Mouse (Mus musculus) hindbrain, postnatal 0 days (tissue): Measurements from ENCODE around the gene Mocs1. TPM values are rescaled to one million over a fixed set of nuclear protein-coding genes. Genes with fewer than 3 reads are reported as not detected.
"Not testable (repeated sequence)": the region's sequence is repeated elsewhere in the genome, so short reads cannot be mapped to it uniquely, and the experiment has no call there.

Experiments
- ATAC-seq: fragments of 200-750 bp; cut with Nextera tagmentation; 2 replicates; pipeline ENCODE4 v1.8.0; 2017; ENCODE audit warnings: mild to moderate bottlenecking, moderate TSS enrichment, moderate library complexity
- DNase-seq: peaks from one replicate; pipeline ENCODE4 v3.0.0-alpha.2; 2015; ENCODE audit warnings: low spot score
- H3K27ac ChIP-seq: fragments of 300-500 bp; sonication (generic); 2 replicates; pipeline ENCODE4 v1.5.1; 2014; ENCODE audit warnings: mild to moderate bottlenecking
- H3K27me3 ChIP-seq: fragments of 300-500 bp; sonication (generic); 2 replicates; pipeline ENCODE4 v1.6.1; 2014; ENCODE audit warnings: low read length, mixed read lengths; ENCODE audit not compliant: insufficient read depth
- H3K36me3 ChIP-seq: fragments of 300-500 bp; sonication (generic); 2 replicates; pipeline ENCODE4 v1.6.1; 2014; ENCODE audit warnings: low read length, mixed read lengths; ENCODE audit not compliant: insufficient read depth
- H3K4me1 ChIP-seq: fragments of 300-500 bp; sonication (generic); 2 replicates; pipeline ENCODE4 v1.6.1; 2014; ENCODE audit warnings: antibody characterized with exemption, low read length, mixed read lengths; ENCODE audit not compliant: insufficient read depth
- H3K4me2 ChIP-seq: fragments of 300-500 bp; sonication (generic); 2 replicates; pipeline ENCODE4 v1.6.1; 2014; ENCODE audit warnings: low read depth, mild to moderate bottlenecking, low read length, moderate library complexity, mixed read lengths
- H3K4me3 ChIP-seq: fragments of 300-500 bp; sonication (generic); 2 replicates; pipeline ENCODE4 v1.5.1; 2014; ENCODE audit warnings: low read length
- H3K9ac ChIP-seq: fragments of 300-500 bp; sonication (generic); replicated peaks from 2 replicates; pipeline ENCODE4 v1.6.1; 2014; ENCODE audit warnings: mild to moderate bottlenecking, low read length, moderate library complexity, mixed read lengths
- H3K9me3 ChIP-seq: fragments of 300-500 bp; sonication (generic); 2 replicates; pipeline ENCODE4 v1.6.1; 2016; ENCODE audit warnings: low read length, mixed read lengths
- CTCF ChIP-seq: IDR thresholded peaks from 2 replicates; pipeline ENCODE4 v1.5.1; 2016; ENCODE audit warnings: antibody characterized with exemption, control low read depth, low read depth
- WGBS: fragments of 180-500 bp; shearing (Covaris S2); extraction: QIAGEN DNeasy Blood & Tissue Kit; methylation state at CpG from one replicate; pipeline ENCODE4 v1.1.7; 2014; 5-methylcytosine and 5-hydroxymethylcytosine counted together
- polyA plus RNA-seq: library from polyadenylated mRNA; unstranded; fragments of >200 nt; fragmentation: Nextera tagmentation; extraction: Ambion mirVana; gene quantifications from 2 replicates; pipeline ENCODE4 v1.2.1, GENCODE M21; 2015
- total RNA-seq: library from RNA; depleted of rRNA; stranded (reverse); fragments of >200 nt; gene quantifications from 2 replicates; pipeline ENCODE4 v1.2.3, GENCODE M21; 2014

Gene Mocs1
- total and polyA plus RNA-seq, 2 experiments from 2014 or later = 4.7 to 13.6 TPM

DNA sequence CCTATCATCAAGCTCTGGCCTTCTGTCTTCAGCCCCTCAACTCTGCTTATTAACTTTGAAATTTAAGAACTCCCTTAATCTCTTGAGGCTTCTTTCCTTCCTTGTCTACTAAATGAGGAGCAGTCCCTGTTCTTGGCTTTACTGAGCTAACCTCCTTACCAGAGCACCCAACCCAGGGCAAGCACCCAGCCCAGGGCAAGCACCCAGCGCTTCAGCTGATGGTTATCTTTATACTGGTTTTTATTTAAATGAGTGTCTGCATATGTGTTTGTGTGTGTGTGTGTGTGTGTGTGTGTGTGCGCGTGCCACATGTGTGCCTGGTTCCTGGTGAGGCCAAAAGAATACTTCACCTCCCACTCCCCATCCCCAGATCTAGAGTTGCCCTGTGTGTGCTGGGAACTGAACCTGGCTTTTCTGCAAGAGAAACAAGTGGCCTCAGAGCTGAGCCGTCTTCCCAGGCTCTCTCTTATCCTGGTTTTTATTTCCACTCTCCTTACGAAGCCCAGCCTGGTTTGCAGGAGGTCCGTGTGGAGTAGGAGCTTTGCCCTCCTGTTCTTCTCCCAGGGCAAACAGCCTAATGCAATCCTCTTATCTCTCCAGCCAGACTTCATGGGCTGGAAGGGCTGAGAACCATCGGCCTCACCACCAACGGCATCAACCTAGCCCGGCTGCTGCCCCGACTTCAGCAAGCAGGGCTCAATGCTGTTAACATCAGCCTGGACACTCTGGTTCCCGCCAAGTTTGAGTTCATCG, 10.8 kb downstream of the Mocs1 start:
- 91% methylated on average over 12 of the region's 12 CpGs for WGBS
- ATAC-seq = no peak
- Histone ChIP-seq H3K4me3 (no peak overlapping the region), H3K9me3 (no peaks in the 10 kb centered on the region), H3K27me3 (no peaks in the 10 kb centered on the region), H3K9ac (no peak overlapping the region), H3K4me2 (no peak overlapping the region), H3K36me3 (peaks cover 14% of the 10 kb centered on the region; the same call in 1 of the 2 replicates), H3K27ac (no peak overlapping the region), H3K4me1 (no peaks in the 10 kb centered on the region)
- DNase-seq = no peak
- no peak for TF ChIP-seq CTCF

DNA sequence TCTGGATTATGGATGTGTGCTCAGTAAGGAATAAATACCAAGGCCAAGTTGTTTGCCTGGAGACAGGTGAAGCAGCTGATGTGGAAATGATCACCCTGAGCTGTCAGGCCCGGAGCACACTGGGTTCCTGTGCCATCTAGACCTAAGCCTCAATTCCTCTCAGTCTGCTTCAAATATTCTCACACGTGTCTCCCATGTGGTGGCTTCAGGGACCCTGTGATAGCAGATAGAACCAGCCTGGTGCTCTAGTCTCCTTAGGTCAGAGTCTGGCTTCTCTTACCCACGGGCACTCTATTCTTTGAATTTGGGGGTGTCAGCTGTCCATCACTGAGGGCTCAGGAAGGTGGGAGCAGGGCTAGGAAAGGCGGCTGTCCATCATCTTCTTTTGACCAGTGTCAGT, 11.5 kb downstream of the Mocs1 start:
- no peak overlapping the region for H3K9ac ChIP-seq
- H3K4me2 ChIP-seq = no peak overlapping the region
- no peak for DNase-seq
- no peak overlapping the region for H3K4me3 ChIP-seq
- no peak for ATAC-seq
- no peak for TF ChIP-seq CTCF
- no peaks in the 10 kb centered on the region for H3K27me3 ChIP-seq
- no peaks in the 10 kb centered on the region for H3K4me1 ChIP-seq
- H3K27ac ChIP-seq = no peak overlapping the region
- H3K36me3 ChIP-seq = 0 out of 2 replicates have a peak, but pooled peaks cover 10% of the 10 kb centered on the region
- H3K9me3 ChIP-seq = no peaks in the 10 kb centered on the region
- 94% methylated on average over 4 of the region's 4 CpGs for WGBS

DNA sequence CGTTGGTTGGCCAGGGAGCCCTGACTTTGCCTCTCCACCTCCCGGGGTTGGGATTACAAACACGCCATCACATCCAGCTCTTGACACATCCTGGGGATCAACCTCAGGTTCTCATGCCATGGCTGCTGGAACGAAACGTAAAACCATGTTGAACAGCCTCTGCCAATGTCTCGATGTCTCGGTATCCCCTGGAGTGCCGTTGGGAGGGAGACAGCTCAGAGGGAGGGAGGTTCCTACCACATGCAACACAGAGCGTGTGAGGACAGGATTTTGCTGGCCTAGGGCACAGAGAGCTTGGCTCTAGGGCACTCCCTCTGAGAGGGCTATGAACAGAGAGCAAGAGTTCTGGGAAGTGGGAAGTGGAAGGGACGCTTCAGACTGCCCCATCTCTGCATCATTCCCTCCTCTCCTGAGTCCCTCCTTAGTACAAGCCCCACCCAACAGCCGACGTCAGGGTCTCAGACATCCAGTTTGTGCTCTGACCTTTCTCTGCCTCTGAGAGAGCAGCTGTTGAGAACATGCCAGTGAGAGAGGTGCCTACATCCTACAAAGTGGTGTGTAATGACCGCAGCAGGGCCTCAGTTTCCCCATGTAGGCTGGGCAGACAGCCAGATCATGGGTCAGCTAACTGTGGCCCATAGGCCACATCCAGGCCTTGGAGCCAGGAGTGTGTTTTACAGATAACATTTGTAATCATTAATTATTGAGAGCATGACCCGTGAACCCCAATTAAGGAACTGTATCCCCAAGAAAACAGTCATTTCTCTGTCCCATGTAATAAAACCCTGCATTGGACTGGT, 12.4 kb downstream of the Mocs1 start:
- 80% methylated on average over 14 of the region's 14 CpGs for WGBS

DNA sequence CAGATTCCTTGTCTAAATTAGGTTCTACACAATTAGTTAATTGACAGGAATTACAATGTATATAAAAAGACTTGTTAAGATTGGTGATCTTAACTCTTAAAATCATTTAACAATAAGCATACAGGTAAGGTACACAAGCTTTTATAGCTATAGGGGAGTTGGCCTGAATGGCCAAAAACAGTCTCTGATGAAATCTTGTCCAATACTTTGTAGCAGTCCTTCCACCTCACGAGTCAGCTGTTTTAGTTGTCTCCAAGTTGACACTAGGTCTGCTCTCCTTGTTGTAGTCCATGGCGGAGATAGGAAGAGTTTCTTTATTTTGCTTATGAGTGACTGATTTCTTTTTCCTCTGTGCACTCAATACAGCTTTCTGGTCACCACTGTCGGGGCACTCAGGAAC, 14.7 kb downstream of the Mocs1 start:
- not testable (repeated sequence) for H3K9me3 ChIP-seq, H3K27ac ChIP-seq, H3K36me3 ChIP-seq, H3K4me2 ChIP-seq, H3K9ac ChIP-seq, DNase-seq, H3K4me1 ChIP-seq, H3K27me3 ChIP-seq, ATAC-seq, H3K4me3 ChIP-seq
- 65% methylated on average over 3 of the region's 3 CpGs for WGBS

More for the DNA sequence above, 12.4 kb downstream of the Mocs1 start:
- no peak for TF ChIP-seq CTCF
- Histone ChIP-seq H3K4me2 (no peak overlapping the region), H3K4me1 (no peaks in the 10 kb centered on the region), H3K27me3 (no peaks in the 10 kb centered on the region), H3K4me3 (no peak overlapping the region), H3K27ac (no peak overlapping the region), H3K36me3 (0 out of 2 replicates have a peak, but pooled peaks cover 2% of the 10 kb centered on the region), H3K9ac (no peak overlapping the region), H3K9me3 (no peaks in the 10 kb centered on the region)
- no peak for DNase-seq
- ATAC-seq = no peak

DNA sequence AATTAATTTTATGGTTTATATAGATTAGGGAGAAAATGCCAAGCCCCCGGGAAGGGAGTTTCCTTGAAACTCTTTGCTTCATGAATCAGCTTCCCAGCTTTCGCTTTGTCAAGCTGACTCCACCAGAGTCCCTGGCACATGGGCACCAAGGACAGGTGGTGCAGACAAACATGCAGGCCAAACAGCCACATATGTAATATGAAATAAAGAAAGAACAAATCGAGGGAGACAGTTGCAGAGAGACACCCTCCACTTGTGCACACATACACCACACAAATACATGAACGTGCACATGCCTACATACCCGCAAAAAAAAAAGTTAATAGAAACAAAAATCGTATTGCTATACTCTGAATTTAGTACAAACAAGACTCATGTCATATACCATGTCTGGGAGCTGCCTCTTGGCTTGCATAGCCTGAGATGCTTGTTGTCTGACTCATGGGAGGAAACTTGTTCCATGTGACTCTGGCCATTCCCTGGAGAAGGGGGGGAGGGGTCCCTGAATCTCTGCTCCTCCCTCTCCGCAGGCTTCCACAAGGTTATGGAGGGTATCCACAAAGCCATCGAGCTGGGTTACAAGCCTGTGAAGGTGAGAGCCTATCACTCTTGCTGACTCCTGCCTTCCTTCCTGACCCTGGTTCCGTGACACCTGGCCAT, 20.5 kb downstream of the Mocs1 start:
- H3K9me3 ChIP-seq = no peaks in the 10 kb centered on the region
- H3K4me1 ChIP-seq = no peaks in the 10 kb centered on the region
- H3K36me3 ChIP-seq = no peaks in the 10 kb centered on the region
- no peak overlapping the region for H3K4me2 ChIP-seq
- no peak overlapping the region for H3K9ac ChIP-seq
- no peak overlapping the region for H3K27ac ChIP-seq
- 76% methylated on average over 8 of the region's 9 CpGs for WGBS
- no peaks in the 10 kb centered on the region for H3K27me3 ChIP-seq
- ATAC-seq (no peak), DNase-seq (no peak)
- H3K4me3 ChIP-seq = no peak overlapping the region
- no peak for TF ChIP-seq CTCF

DNA sequence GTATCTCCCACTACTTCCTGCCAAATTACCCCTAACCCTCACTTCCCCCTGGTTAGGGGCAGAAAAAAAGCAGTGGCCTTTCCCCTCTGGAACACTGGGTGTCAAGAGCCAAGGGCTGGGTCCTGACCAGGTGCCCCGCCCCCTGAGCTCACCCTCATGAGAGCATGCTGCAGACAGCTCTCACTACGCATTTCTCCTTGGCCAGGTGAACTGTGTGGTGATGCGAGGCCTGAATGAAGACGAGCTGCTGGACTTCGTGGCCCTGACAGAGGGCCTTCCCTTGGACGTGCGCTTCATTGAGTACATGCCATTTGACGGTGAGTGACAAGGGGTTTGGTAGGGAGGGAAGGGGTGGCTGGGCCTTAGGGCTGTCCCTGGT, 21.1 kb downstream of the Mocs1 start:
- Histone ChIP-seq H3K4me1 (no peaks in the 10 kb centered on the region), H3K9ac (no peak overlapping the region), H3K4me3 (no peak overlapping the region), H3K27ac (no peak overlapping the region), H3K9me3 (no peaks in the 10 kb centered on the region), H3K4me2 (no peak overlapping the region), H3K36me3 (peaks cover 1% of the 10 kb centered on the region; the same call in 1 of the 2 replicates), H3K27me3 (no peaks in the 10 kb centered on the region)
- no peak for ATAC-seq
- WGBS = 86% methylated on average over 8 of the region's 8 CpGs
- TF ChIP-seq CTCF = no peak
- DNase-seq = no peak
